Mouse (Mus musculus): ENCODE data around the gene Trub2. TPM values are rescaled to one million over a fixed set of nuclear protein-coding genes. Genes with fewer than 3 reads are reported as not detected.

Trub2 gene
- 27.1 and 29.3 TPM in 2 replicates for polyA plus RNA-seq (2014; fragmentation: Nextera tagmentation; extraction: Ambion mirVana)

GRCm38 (mm10) chr2:29787937-29788681 lies at the start of gene Trub2:
Gene Trub2, minus strand, starts transcription at chr2:29788502.
- H3K36me3 ChIP-seq (ENCODE audit: control insufficient read depth, insufficient read depth, low read length): peaks cover 25% of the 10 kb centered on the region
- peak within 1 kb of the TSS; percentile 60 for H3K9ac ChIP-seq (replicated peaks; ENCODE audit: low read depth, low read length)
- H3K27me3 ChIP-seq (ENCODE audit: control insufficient read depth, insufficient read depth, low read length): no peaks in the 10 kb centered on the region
- peaks cover 7% of the 10 kb centered on the region; the same call in 1 of the 2 replicates for H3K4me1 ChIP-seq (ENCODE audit: control insufficient read depth, insufficient read depth, low read length)
- H3K4me2 ChIP-seq (ENCODE audit: low read depth, low read length): peak within 1 kb of the TSS; percentile 89
- peak within 1 kb of the TSS; percentile 69 for H3K4me3 ChIP-seq (ENCODE audit: low read depth, low read length)
- under 1% methylated on average over 45 of the region's 45 CpGs for WGBS
- H3K27ac ChIP-seq (ENCODE audit: low read depth, low read length): peak within 1 kb of the TSS; percentile 35; the same call in 1 of the 2 replicates
- H3K9me3 ChIP-seq (ENCODE audit: control insufficient read depth, low read length): no peaks in the 10 kb centered on the region
- peak; percentile 93 for ATAC-seq (ENCODE audit: low read depth)

GRCm38 (mm10) chr2:29835391-29835899 lies 47.1 kb upstream of the Trub2 start:
- Histone ChIP-seq H3K9ac (replicated peaks; ENCODE audit: low read depth, low read length) (no peak overlapping the region), H3K4me3 (ENCODE audit: low read depth, low read length) (no peak overlapping the region), H3K4me2 (ENCODE audit: low read depth, low read length) (no peak overlapping the region), H3K36me3 (ENCODE audit: control insufficient read depth, insufficient read depth, low read length) (no peaks in the 10 kb centered on the region), H3K27ac (ENCODE audit: low read depth, low read length) (peak overlapping the region; percentile 49), H3K27me3 (ENCODE audit: control insufficient read depth, insufficient read depth, low read length) (no peaks in the 10 kb centered on the region), H3K4me1 (ENCODE audit: control insufficient read depth, insufficient read depth, low read length) (peaks cover 15% of the 10 kb centered on the region), H3K9me3 (ENCODE audit: control insufficient read depth, low read length) (no peaks in the 10 kb centered on the region)
- WGBS: 4% methylated on average over 2 of the region's 2 CpGs
- ATAC-seq (ENCODE audit: low read depth): peak; percentile 62

- Histone ChIP-seq H3K27ac (ENCODE audit: low read depth, low read length) (no peak overlapping the region), H3K4me2 (ENCODE audit: low read depth, low read length) (no peak overlapping the region), H3K9ac (replicated peaks; ENCODE audit: low read depth, low read length) (no peak overlapping the region), H3K27me3 (ENCODE audit: control insufficient read depth, insufficient read depth, low read length) (no peaks in the 10 kb centered on the region), H3K4me1 (ENCODE audit: control insufficient read depth, insufficient read depth, low read length) (peaks cover 3% of the 10 kb centered on the region), H3K4me3 (ENCODE audit: low read depth, low read length) (no peak overlapping the region), H3K9me3 (ENCODE audit: control insufficient read depth, low read length) (no peaks in the 10 kb centered on the region), H3K36me3 (ENCODE audit: control insufficient read depth, insufficient read depth, low read length) (no peaks in the 10 kb centered on the region)
- WGBS: 93% methylated on average over 5 of the region's 5 CpGs
- no peak for ATAC-seq (ENCODE audit: low read depth)
Observed at GRCm38 (mm10) chr2:29833796-29834195, 45.5 kb upstream of the Trub2 start.

- WGBS: 86% methylated on average over 4 of the region's 4 CpGs
- Histone ChIP-seq H3K36me3 (ENCODE audit: control insufficient read depth, insufficient read depth, low read length) (no peaks in the 10 kb centered on the region), H3K4me3 (ENCODE audit: low read depth, low read length) (no peak overlapping the region), H3K27ac (ENCODE audit: low read depth, low read length) (no peak overlapping the region), H3K27me3 (ENCODE audit: control insufficient read depth, insufficient read depth, low read length) (no peaks in the 10 kb centered on the region), H3K9ac (replicated peaks; ENCODE audit: low read depth, low read length) (no peak overlapping the region), H3K9me3 (ENCODE audit: control insufficient read depth, low read length) (no peaks in the 10 kb centered on the region), H3K4me2 (ENCODE audit: low read depth, low read length) (no peak overlapping the region), H3K4me1 (ENCODE audit: control insufficient read depth, insufficient read depth, low read length) (peaks cover 10% of the 10 kb centered on the region; the same call in 1 of the 2 replicates)
- no peak for ATAC-seq (ENCODE audit: low read depth)
Observed at GRCm38 (mm10) chr2:29831106-29831505, 42.8 kb upstream of the Trub2 start.

GRCm38 (mm10) chr2:29827709-29828024 lies 39.4 kb upstream of the Trub2 start:
- H3K4me1 ChIP-seq (ENCODE audit: control insufficient read depth, insufficient read depth, low read length): peaks cover 11% of the 10 kb centered on the region; the same call in 1 of the 2 replicates
- peak overlapping the region; percentile 59 for H3K9ac ChIP-seq (replicated peaks; ENCODE audit: low read depth, low read length)
- WGBS: 3% methylated on average over 12 of the region's 12 CpGs
- no peak for ATAC-seq (ENCODE audit: low read depth)
- no peaks in the 10 kb centered on the region for H3K27me3 ChIP-seq (ENCODE audit: control insufficient read depth, insufficient read depth, low read length)
- H3K4me3 ChIP-seq (ENCODE audit: low read depth, low read length): peak overlapping the region; percentile 53
- no peaks in the 10 kb centered on the region for H3K9me3 ChIP-seq (ENCODE audit: control insufficient read depth, low read length)
- peak overlapping the region; percentile 84 for H3K4me2 ChIP-seq (ENCODE audit: low read depth, low read length)
- no peak overlapping the region for H3K27ac ChIP-seq (ENCODE audit: low read depth, low read length)
- no peaks in the 10 kb centered on the region for H3K36me3 ChIP-seq (ENCODE audit: control insufficient read depth, insufficient read depth, low read length)

GRCm38 (mm10) chr2:29826926-29827708 lies 38.8 kb upstream of the Trub2 start:
- H3K4me3 ChIP-seq (ENCODE audit: low read depth, low read length): peak overlapping the region; percentile 53
- no peaks in the 10 kb centered on the region for H3K9me3 ChIP-seq (ENCODE audit: control insufficient read depth, low read length)
- no peaks in the 10 kb centered on the region for H3K36me3 ChIP-seq (ENCODE audit: control insufficient read depth, insufficient read depth, low read length)
- under 1% methylated on average over 48 of the region's 48 CpGs for WGBS
- peak overlapping the region; percentile 92 for H3K27ac ChIP-seq (ENCODE audit: low read depth, low read length)
- H3K27me3 ChIP-seq (ENCODE audit: control insufficient read depth, insufficient read depth, low read length): no peaks in the 10 kb centered on the region
- peak overlapping the region; percentile 59 for H3K9ac ChIP-seq (replicated peaks; ENCODE audit: low read depth, low read length)
- H3K4me2 ChIP-seq (ENCODE audit: low read depth, low read length): peak overlapping the region; percentile 84
- peaks cover 11% of the 10 kb centered on the region; the same call in 1 of the 2 replicates for H3K4me1 ChIP-seq (ENCODE audit: control insufficient read depth, insufficient read depth, low read length)
- ATAC-seq (ENCODE audit: low read depth): peak; percentile 98

GRCm38 (mm10) chr2:29826318-29826925 lies 38.1 kb upstream of the Trub2 start:
- Histone ChIP-seq H3K9ac (replicated peaks; ENCODE audit: low read depth, low read length) (peak overlapping the region; percentile 45), H3K36me3 (ENCODE audit: control insufficient read depth, insufficient read depth, low read length) (no peaks in the 10 kb centered on the region), H3K4me2 (ENCODE audit: low read depth, low read length) (peak overlapping the region; percentile 84), H3K4me3 (ENCODE audit: low read depth, low read length) (peak overlapping the region; percentile 53), H3K27me3 (ENCODE audit: control insufficient read depth, insufficient read depth, low read length) (no peaks in the 10 kb centered on the region), H3K4me1 (ENCODE audit: control insufficient read depth, insufficient read depth, low read length) (peaks cover 11% of the 10 kb centered on the region; the same call in 1 of the 2 replicates), H3K27ac (ENCODE audit: low read depth, low read length) (peak overlapping the region; percentile 92), H3K9me3 (ENCODE audit: control insufficient read depth, low read length) (no peaks in the 10 kb centered on the region)
- WGBS: 5% methylated on average over 11 of the region's 11 CpGs
- 0 out of 2 replicates have a peak, but pooled peaks have one; percentile 44 for ATAC-seq (ENCODE audit: low read depth)

GRCm38 (mm10) chr2:29820025-29820817 lies 31.9 kb upstream of the Trub2 start, which contains the start of gene Urm1:
Gene Urm1, plus strand, starts transcription at chr2:29820075.
- Histone ChIP-seq H3K4me3 (ENCODE audit: low read depth, low read length) (peak within 1 kb of the TSS; percentile 29), H3K4me2 (ENCODE audit: low read depth, low read length) (peak within 1 kb of the TSS; percentile 42), H3K27ac (ENCODE audit: low read depth, low read length) (peak within 1 kb of the TSS; percentile 89), H3K27me3 (ENCODE audit: control insufficient read depth, insufficient read depth, low read length) (no peaks in the 10 kb centered on the region), H3K9me3 (ENCODE audit: control insufficient read depth, low read length) (no peaks in the 10 kb centered on the region), H3K36me3 (ENCODE audit: control insufficient read depth, insufficient read depth, low read length) (peaks cover 12% of the 10 kb centered on the region; the same call in 1 of the 2 replicates), H3K9ac (replicated peaks; ENCODE audit: low read depth, low read length) (peak within 1 kb of the TSS; percentile 53), H3K4me1 (ENCODE audit: control insufficient read depth, insufficient read depth, low read length) (peaks cover 7% of the 10 kb centered on the region; the same call in 1 of the 2 replicates)
- under 1% methylated on average over 33 of the region's 35 CpGs for WGBS
- ATAC-seq (ENCODE audit: low read depth): peak; percentile 71

Measured in neural tube, embryonic 14.5 days (tissue).